Mouse (Mus musculus) telencephalon, adult 2 months (tissue): Measurements from ENCODE around the gene Agxt.

Source experiments
- DNase-seq: peaks from one replicate; pipeline ENCODE4 v3.0.0-alpha.2; 2011; ENCODE audit warnings: low read depth, low spot score

The Agxt gene

DNA sequence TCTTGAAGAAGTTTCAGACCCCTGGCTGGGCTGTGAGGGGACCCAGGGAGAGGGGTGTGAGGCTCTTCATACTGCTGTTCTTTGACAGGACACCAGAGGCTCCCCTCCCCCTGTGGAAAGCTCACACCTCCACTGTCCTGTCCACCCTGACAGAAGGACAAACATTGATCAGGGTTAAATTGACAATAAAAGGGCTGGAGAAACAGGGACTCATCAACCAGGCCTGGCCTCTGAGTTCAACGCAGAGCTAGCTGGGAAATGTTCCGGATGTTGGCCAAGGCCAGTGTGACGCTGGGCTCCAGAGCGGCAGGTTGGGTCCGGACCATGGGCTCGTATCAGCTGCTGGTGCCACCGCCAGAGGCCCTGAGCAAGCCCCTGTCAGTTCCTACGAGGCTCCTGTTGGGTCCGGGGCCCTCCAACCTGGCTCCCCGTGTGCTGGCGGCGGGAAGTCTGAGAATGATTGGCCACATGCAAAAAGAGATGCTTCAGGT, at the start of gene Agxt:
Gene Agxt, plus strand, starts transcription at position 205 of the 491 bp plus-strand sequence.
- DNase-seq, result no peak

DNA sequence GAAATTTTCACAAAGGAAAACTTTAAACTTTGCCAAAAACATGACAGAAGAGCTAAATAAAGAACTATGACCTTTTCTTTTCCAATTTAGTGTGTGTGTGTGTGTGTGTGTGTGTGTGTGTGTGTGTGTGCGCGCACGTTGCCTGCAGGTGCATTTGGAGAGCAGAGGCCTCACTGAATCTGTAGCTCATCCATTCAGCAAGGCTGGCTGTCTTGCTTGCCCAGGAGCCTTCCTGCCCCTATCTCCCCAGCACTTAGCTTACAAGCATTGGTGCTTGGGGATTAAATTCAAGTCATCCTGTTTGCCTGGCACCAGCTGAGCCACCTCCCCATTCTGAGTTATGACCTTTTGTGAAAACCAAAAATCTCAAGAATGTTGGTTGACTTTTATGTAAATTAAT, 42.5 kb upstream of the Agxt start:
- no peak for DNase-seq

- DNase-seq, result no peak
Measured at GRCm38 (mm10) chr1:93098956-93099355, 36.1 kb upstream of the Agxt start.

DNA sequence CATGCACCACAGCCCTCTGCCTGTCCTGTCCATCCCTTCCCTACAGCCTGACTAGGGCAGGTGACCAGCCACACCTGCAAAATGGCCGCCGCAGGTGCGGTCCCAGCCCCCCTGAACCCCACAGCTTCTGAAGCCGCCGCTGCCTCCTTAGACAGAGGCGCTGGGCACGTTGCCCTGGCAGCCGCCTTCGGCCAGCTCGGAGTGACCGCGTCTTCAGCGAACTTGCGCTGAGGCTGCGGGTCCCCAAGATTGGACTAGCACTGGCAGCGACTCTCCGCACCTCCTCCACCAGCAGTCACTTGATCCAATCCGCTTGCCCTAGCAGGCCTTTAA, 34.8 kb upstream of the Agxt start:
- DNase-seq, result no peak

GRCm38 (mm10) chr1:93100576-93101491, 34.2 kb upstream of the Agxt start:
- peak; percentile 50 for DNase-seq

- DNase-seq, result peak; percentile 96
Measured at GRCm38 (mm10) chr1:93101571-93102061, 33.4 kb upstream of the Agxt start, which contains the start of gene Kif1a. TSS of gene Kif1a (minus strand) at chr1:93101951.

DNA sequence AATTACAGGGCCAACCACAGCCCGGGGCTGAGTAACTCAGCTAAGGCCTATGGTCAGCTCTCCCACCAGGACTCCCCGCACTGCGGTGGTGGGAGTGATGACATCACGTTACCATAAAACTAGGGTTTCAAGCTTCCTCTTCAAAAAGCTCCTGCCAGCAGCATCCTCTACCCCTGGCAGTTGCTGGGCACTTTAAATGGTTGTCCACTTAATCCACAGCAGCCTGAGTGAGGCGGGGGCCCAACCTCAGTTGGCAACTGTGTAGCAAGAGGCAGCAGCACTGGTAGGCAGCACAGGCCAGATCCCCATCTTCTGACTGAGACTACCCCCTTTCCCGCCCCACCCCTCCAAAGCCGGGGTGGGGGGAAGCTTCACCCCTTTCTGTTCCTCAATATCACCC, 32.3 kb upstream of the Agxt start:
- DNase-seq, result no peak

GRCm38 (mm10) chr1:93114713-93115463, 20.2 kb upstream of the Agxt start:
- DNase-seq, result peak; percentile 86

GRCm38 (mm10) chr1:93115471-93115870, 19.6 kb upstream of the Agxt start:
- no peak for DNase-seq

GRCm38 (mm10) chr1:93118816-93119215, 16.2 kb upstream of the Agxt start:
- DNase-seq, result no peak

GRCm38 (mm10) chr1:93123179-93123854, 11.7 kb upstream of the Agxt start:
- no peak for DNase-seq

- DNase-seq, result no peak
Measured at GRCm38 (mm10) chr1:93124066-93124465, 11.0 kb upstream of the Agxt start.

DNA sequence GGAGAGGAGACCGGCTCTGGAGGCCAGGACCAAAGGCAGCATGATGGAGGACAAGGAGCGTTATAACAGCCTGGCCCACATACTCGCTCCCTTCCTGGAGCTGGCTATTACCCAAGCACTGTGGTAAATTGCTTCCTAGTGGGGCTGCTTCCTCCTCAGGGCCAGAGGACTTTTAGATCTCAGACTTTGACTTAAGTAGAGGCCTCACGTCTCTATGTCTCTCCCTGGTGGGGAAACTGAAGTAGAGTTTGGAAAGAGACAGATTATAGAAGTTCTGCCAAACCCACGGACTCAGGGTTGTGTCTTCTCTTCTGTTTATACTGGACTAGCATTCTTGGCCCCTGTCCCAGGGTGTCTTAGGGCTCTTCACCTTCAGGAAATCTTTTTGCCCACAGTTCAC, 9.8 kb upstream of the Agxt start:
- no peak for DNase-seq

DNA sequence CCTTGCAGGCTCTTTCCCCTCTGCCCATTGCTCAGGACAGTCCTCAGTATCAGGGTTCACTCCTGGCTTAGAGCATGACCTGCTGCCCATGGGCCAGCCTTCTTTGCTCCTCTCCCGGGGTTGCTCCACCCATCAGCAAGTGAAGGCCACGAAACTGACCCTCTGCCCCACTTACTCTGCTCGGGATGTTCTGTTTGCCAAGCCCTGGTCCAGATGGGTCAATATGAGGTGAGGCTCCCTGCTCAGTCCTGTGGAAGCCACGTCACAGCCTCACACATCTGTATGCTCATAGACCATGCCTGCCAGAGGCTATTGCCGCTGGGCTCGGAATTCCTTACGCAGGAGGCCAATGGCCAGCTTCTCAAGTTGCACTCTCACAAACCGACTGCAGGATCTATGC, 6.8 kb upstream of the Agxt start:
- no peak for DNase-seq

GRCm38 (mm10) chr1:93128710-93129349, 6.2 kb upstream of the Agxt start:
- DNase-seq, result peak; percentile 47

DNA sequence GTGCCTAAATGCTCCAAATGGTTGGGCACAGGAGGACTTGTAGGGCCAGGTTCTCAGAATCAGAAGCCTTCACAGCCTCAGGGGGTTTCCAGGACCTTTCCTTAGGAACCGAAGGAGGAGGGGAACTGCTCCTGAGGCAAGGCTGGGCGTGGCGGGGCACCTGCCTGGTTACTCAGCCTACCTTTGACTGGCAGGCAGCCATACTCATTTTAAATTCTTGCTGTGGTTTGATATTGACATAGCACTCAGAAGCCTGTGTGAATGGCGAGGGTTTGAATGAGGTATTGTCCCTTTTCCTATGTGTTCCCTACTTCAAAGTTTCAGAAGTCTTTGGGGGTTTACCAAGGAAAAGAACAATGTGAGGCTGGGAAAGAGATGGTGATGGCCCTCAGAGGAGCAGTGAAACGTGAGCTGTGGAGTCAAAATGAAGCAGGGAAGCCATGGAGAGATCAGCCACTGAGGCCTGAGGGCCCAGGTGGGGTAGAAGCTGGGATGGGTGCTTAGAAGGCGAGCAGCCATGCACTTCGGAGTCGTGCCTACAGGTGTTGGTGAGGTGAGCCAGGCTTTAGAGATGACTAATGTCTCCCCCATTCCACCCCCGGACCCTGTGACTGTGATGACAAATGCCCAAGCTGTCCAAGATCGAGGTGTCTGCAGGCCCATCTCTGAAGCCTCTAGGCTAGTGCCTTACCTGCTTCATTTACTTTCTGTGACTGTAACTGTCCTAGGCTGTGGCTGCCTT, 4.6 kb upstream of the Agxt start:
- no peak for DNase-seq

GRCm38 (mm10) chr1:93132676-93133075, 2.4 kb upstream of the Agxt start:
- DNase-seq, result no peak

GRCm38 (mm10) chr1:93138534-93138933, 3.5 kb downstream of the Agxt start:
- no peak for DNase-seq

- DNase-seq, result peak; percentile 49
Measured at GRCm38 (mm10) chr1:93139713-93140112, 4.7 kb downstream of the Agxt start.

DNA sequence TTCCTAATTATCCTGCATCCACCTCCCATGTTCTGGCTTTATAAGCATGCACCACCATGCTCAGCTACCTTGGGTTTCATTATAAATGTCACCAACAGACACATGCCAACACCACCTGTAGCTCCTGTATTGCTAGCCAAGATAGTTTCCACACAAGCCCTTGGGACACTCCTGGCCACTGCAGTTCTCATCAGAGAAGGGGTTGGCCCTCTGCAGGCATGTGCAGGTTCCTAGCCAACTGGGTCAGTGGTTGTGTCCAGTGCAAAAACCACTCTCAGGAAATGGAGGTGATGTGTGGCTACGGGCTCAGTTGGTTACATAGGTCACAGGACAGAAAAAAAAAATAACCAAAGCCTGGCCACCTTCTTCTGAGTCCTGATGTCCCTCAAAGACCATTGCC, 7.8 kb downstream of the Agxt start:
- DNase-seq, result no peak

- DNase-seq, result no peak
Measured at GRCm38 (mm10) chr1:93144176-93144575, 9.1 kb downstream of the Agxt start.
